Mouse (Mus musculus) olfactory bulb, adult 2 months (tissue): ENCODE measurements around the gene Asic2. TPM values are rescaled to one million over a fixed set of nuclear protein-coding genes. Genes with fewer than 3 reads are reported as not detected.

Source experiments
- H3K27ac ChIP-seq: fragments of 200-500 bp; 2 replicates; pipeline ENCODE4 v1.5.1; 2012; ENCODE audit warnings: low read depth, low read length; ENCODE audit not compliant: insufficient read depth
- H3K4me1 ChIP-seq: fragments of 200-500 bp; 2 replicates; pipeline ENCODE4 v1.6.1; 2012; ENCODE audit warnings: low read length; ENCODE audit not compliant: control insufficient read depth, insufficient read depth
- H3K4me3 ChIP-seq: fragments of 200-500 bp; 2 replicates; pipeline ENCODE4 v1.5.1; 2012; ENCODE audit warnings: mild to moderate bottlenecking, low read depth, low read length, moderate library complexity; ENCODE audit not compliant: insufficient read depth
- CTCF ChIP-seq: fragments of 200-500 bp; IDR thresholded peaks from 2 replicates; pipeline ENCODE4 v1.5.1; 2012; ENCODE audit warnings: low read depth, mild to moderate bottlenecking, low read length, moderate library complexity; ENCODE audit not compliant: insufficient read depth
- POLR2A ChIP-seq: fragments of 200-500 bp; IDR thresholded peaks from 2 replicates; pipeline ENCODE4 v1.6.1; 2012; ENCODE audit warnings: mild to moderate bottlenecking, low read depth, low read length, moderate library complexity; ENCODE audit not compliant: insufficient read depth
- WGBS: fragments of 180-500 bp; shearing (Covaris S2); methylation state at CpG from one replicate; pipeline ENCODE4 v1.1.7; 2018; 5-methylcytosine and 5-hydroxymethylcytosine counted together
- polyA plus RNA-seq: library from polyadenylated mRNA; stranded (reverse); fragments of >200 nt; gene quantifications from 2 replicates; pipeline ENCODE4 v1.2.4, GENCODE M21; 2012; ENCODE audit warnings: low replicate concordance; ENCODE audit not compliant: missing spikeins, insufficient read depth, insufficient read length

Gene Asic2
- polyA plus RNA-seq, 1 experiment, result not detected

DNA sequence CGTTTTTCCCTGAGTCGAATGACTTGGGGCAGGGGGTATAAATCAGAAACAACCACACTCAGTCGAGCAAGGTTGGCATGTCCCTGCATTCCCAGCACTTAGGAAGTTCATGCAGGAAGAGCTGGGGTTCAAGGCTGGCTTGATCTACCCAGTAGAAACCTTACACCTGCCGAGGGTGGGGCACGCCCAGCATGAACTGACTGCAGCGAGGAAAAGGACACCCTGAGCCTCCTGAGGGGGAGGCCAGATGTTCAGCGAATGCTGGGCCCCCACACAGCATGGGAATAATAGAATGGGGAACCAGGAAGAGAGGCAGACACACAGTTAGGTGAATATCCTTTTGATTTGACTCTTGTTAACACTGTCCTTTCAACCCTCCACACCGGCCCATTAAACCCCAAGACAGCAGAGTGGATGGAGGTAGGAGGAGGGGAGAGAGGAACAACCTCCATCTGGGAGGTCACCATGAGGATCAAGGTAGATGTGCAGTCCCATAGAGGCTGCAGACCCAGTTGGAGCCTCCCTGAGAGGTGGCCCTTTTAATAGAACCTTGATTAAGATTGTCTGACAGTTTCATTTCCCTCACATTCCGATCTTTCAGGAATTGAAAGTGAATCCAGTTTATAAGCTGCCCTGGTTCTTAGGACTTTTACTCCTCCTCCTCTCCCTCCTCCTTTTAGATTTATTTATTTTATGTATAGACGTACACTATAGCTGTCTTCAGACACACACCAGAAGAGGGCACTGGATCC lies 354.2 kb downstream of the Asic2 start:
- H3K4me1 ChIP-seq, result peaks cover 16% of the 10 kb centered on the region
- H3K27ac ChIP-seq, result no peak overlapping the region
- TF ChIP-seq POLR2A, result no peak
- no peak for TF ChIP-seq CTCF
- H3K4me3 ChIP-seq, result no peak overlapping the region
- 39% methylated on average over 10 of the region's 10 CpGs for WGBS

DNA sequence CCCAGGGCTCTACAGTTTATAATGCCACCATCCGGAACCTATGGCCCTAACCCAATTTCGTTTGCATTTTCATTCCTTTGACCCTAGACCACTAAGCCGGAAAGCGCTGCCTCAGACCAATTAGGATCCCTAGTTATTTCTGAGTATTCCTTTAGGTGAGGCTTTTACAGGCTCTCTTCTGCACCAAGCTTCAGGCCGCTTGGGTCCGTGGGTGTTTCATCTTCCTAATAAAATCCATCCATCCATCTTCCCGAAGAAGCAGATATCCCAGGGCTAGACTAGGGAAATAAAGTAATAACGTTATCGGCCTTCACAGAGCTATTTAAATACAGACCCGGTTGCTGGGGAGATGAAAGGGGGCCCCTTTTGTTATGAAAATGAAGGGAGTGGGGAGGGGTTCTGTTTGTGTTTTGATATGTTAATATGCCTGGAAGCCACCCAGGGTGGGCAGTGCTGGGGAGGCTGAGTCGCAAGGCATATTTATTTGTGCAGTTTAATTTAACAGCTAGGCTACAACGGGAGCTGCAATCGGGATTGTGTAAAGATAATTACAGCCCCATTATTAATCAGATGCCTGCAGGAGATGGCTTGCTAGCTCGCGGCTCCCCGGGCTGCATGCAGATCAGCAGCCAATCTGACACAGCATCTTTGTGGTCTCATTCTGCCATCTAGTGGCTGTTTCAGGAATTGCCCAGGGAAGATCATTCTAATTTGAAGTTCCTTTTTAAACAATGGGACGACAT lies 355.3 kb downstream of the Asic2 start:
- Histone ChIP-seq H3K4me1 (peaks cover 16% of the 10 kb centered on the region), H3K27ac (peak overlapping the region; percentile 43), H3K4me3 (no peak overlapping the region)
- TF ChIP-seq POLR2A, result no peak
- peak; percentile 63 for TF ChIP-seq CTCF
- 3% methylated on average over 17 of the region's 17 CpGs for WGBS

DNA sequence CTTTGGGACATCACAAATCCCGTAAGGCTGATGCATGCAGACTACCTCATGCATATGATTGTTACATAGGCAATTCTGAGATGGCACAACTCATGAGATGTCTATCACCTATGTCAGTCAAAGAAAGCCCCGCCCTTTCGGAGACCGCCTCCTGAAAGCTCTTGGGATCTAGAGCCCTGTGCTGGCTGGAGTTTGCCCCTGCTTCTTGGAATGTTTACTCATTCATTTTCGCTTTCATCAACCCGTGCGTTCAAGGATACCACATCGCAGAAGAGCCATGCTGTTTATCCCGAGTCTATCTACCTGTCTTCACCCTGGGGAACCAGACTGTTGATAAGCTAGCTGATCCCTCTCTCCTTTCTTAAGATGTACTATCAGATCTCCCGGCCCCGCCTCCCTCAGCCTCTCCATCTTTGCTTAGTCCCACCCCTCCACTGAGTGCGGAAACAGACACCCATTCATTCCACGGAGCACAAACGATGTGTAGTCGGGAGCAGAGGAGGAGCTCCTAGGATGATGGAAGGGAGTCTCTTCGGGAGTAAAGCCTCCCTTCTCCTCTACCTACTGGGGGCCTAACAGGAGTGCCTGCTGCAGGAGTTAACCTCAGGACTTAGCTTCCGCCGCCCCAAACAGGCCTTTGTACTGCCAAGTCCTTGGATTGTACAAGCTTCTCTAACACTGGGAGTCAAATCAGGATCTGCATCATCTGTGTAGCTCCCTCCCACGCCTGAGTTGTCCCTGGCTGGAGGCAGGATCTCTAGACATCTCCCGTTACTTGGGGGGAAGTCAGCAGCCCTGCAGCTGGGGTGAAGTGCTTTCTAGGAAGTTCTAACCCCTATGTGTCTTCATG lies 356.1 kb downstream of the Asic2 start:
- Histone ChIP-seq H3K4me1 (peaks cover 16% of the 10 kb centered on the region), H3K27ac (peak overlapping the region; percentile 43), H3K4me3 (peak overlapping the region; percentile 11)
- TF ChIP-seq CTCF (no peak), POLR2A (no peak)
- WGBS, result 17% methylated on average over 20 of the region's 20 CpGs

DNA sequence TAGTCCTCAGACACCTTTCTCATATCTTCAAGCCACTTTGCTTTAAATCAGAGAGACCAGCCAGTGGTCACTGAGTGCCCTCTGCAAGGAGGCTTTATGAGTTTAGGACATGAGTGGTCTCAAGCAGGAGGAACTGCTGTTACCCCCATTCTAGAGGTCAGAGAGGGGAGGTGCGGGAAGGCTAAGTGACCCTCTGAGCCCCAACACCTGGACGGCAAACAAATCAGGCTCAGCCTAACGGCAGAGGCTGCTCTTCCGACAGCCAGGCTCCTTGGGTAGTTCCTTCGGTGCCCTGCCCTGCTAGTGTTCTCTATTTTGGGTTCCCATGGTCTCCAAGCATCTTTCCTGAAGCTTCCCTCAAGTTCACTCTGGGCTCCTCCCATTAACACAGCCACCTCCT lies 357.8 kb downstream of the Asic2 start:
- Histone ChIP-seq H3K4me1 (peaks cover 16% of the 10 kb centered on the region), H3K4me3 (no peak overlapping the region), H3K27ac (no peak overlapping the region)
- TF ChIP-seq POLR2A (no peak), CTCF (no peak)
- 88% methylated on average over 5 of the region's 5 CpGs for WGBS

DNA sequence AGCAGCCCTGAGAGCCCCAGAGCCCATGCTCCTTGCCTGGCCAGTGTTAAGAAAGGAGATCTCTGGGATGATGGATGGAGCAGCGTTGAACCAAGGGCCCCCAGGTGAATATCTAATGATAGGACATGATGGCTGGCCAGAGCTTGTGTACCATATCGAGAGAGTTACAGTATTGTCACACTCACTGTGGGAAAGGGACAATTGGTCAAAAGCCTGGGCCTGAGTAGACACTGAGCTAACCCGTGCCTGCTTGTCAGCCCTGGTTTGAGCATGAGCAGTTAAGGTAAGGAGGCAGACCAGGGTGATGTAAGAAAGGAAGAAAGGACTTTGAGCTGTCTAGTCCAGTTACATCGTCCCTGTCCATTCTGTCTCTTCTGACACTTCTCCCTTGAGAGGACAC lies 365.3 kb downstream of the Asic2 start:
- no peak overlapping the region for H3K4me3 ChIP-seq
- no peak for TF ChIP-seq POLR2A
- TF ChIP-seq CTCF, result no peak
- WGBS, result 93% methylated on average over 4 of the region's 4 CpGs
- no peak overlapping the region for H3K27ac ChIP-seq
- H3K4me1 ChIP-seq, result no peaks in the 10 kb centered on the region; the same call in 1 of the 2 replicates

DNA sequence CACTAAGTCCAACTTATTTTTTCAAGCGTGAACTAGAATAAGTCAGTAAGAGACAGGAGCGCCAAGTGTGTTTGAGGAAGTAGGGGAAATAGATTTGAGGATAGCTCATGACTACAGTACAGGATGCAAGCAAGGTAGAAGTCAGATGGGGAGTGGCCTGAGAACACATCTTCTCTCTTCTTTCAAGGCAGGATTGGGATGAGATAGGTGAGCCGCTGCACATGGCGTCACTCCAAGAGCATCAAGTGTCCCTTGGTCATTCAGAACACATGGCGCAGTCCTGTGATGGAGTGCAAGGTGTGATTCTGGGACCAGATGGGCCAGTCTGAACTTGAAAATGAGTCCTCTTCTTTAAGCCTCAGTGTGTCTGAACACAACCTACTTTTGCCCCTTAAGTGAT lies 366.5 kb downstream of the Asic2 start:
- Histone ChIP-seq H3K4me1 (no peaks in the 10 kb centered on the region; the same call in 1 of the 2 replicates), H3K27ac (no peak overlapping the region), H3K4me3 (no peak overlapping the region)
- TF ChIP-seq POLR2A (no peak), CTCF (no peak)
- WGBS, result 97% methylated on average over 5 of the region's 5 CpGs

DNA sequence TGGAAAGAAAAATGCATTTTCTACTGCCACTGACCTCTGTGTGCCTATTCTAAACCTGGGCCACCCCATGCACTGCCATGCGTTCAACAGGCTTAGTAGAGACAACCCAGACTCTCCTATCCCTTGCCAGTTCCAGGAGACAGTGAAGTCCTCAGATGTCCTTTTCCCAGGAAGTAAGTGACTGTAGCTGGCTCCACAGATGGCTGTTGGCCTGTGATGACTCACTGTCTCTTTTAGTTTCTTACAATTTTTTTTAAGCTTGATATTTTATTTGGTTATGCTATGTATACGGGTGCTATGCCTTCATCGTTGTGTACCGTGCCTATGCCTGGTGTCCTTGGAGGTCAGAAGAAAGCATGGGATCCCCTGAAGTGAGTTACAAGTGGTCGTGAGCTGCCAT lies 370.7 kb downstream of the Asic2 start:
- no peak overlapping the region for H3K27ac ChIP-seq
- no peak overlapping the region for H3K4me3 ChIP-seq
- 92% methylated on average over 5 of the region's 5 CpGs for WGBS
- TF ChIP-seq POLR2A (no peak), CTCF (no peak)
- H3K4me1 ChIP-seq, result peaks cover 3% of the 10 kb centered on the region; the same call in 1 of the 2 replicates

DNA sequence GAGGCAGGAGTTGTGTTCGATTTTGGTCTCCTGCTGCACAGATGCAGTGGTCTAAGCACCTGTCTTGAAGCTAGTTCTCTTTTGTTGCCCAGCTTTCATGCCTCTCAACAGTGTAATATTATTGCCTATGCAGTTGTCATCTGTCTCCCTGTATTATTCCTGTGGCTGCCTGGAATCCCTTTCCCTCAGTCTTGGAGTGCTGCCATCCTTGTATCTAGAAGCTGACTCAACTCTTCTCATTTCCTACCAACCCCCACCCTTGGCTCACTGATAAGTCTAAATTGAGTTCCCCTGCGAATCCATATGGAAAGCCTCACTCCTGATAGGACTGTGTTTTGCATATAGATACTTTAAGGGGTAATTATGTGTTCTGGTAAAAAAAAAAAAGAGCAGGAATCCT lies 373.0 kb downstream of the Asic2 start:
- 34% methylated on average over 2 of the region's 2 CpGs for WGBS
- no peak overlapping the region for H3K27ac ChIP-seq
- no peak overlapping the region for H3K4me3 ChIP-seq
- peaks cover 3% of the 10 kb centered on the region; the same call in 1 of the 2 replicates for H3K4me1 ChIP-seq
- TF ChIP-seq CTCF (no peak), POLR2A (no peak)
